Mouse (Mus musculus) neutrophil, adult 5-6 weeks (primary cell): Measurements from ENCODE around the gene Ccnb1. TPM values are rescaled to one million over a fixed set of nuclear protein-coding genes. Genes with fewer than 3 reads are reported as not detected.
"Not testable (repeated sequence)": the region's sequence is repeated elsewhere in the genome, so short reads cannot be mapped to it uniquely, and the experiment has no call there.

Experiments used
- ATAC-seq: fragments of 151-379, 151-347 bp; 2 replicates; pipeline ENCODE4 v1.8.0; 2017; ENCODE audit warnings: mild to moderate bottlenecking, moderate TSS enrichment; ENCODE audit not compliant: insufficient number of reproducible peaks, poor library complexity, low FRiP score, severe bottlenecking; ENCODE audit errors: extremely low read depth
- total RNA-seq: library from RNA; stranded (forward); fragments of 200-1000 nt; gene quantifications from 2 replicates; pipeline ENCODE4 v1.2.3, GENCODE M21; 2017

Gene Ccnb1
- total RNA-seq, 1 experiment from 2014 or later: 2.8 TPM

DNA sequence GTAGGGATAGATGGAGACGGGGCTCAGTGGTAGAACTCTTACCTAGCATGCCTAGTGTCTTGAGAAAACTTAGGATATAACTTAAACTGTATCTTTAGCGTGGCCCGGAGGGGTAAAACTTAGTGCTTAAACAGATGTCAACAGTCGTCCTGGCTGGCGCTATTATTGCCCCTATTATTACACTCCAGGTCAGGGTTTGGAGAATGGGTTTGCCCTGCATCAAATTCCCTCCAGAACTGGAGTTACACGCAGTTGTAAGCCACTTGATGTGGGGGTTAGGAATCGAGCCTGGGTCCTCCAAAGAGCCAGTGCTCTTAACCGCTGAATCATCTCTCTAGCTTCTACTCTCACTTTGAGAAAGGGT, 10.3 kb downstream of the Ccnb1 start:
- ATAC-seq: no peak

DNA sequence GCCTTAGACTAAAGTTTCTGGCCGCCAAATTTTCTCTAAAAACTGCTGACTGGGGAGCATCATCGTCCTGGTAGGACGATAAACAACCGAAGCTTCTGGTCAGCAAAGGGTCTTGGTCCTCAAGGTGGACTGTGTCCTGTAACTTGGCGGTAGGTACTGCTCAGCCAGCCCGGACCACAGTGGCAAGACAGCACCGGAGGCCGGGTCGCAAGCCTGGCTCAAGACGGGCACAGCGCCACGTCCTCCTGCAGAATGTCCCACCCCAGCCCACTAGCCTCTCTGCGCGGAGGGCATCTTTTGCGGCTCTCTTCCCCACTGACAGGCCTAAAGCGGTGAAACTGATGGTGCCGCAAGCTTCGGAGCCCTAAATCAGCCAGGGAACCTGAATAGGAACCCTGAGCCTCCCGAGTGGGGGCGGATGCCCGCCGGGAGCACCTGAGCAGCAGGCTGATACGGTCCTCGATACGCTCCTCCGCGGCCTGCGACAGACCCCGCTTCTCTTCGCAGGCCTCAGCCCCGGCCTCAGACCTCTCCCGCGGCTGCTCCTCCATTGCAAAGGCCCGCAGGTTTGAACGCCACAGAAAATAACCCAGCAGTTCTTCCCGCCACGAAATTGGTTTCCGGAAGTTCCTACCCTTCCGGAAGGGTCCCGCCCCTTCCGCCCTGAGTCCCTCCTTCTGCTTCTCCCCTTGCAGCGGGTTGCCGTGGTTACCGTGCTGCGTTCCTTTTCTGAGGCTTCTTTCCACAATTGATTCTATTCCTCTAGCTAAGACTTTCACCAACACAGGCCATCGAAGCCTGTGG, 10.9 kb downstream of the Ccnb1 start, which contains the start of gene Cenph:
Gene Cenph, minus strand, starts transcription at position 648 of the 804 bp plus-strand sequence.
- peak; percentile 100 for ATAC-seq

DNA sequence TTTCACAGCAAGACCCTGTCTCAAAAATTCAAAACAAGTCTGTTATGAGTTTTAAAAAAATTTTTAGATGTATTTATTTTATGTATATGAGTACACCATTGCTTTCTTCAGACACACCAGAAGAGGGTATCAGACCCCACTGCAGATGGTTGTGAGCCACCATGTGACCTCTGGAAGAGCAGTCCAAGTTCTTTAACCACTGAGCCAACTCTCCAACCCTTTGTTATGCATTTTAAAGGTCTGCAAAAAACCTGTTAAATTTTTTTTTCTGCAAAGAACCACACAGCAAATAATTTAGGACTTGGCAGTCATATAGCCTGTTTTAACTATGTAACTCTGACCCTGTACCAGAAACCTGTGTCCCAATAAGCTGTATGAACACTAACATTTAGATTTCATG, 11.7 kb downstream of the Ccnb1 start:
- ATAC-seq: no peak

DNA sequence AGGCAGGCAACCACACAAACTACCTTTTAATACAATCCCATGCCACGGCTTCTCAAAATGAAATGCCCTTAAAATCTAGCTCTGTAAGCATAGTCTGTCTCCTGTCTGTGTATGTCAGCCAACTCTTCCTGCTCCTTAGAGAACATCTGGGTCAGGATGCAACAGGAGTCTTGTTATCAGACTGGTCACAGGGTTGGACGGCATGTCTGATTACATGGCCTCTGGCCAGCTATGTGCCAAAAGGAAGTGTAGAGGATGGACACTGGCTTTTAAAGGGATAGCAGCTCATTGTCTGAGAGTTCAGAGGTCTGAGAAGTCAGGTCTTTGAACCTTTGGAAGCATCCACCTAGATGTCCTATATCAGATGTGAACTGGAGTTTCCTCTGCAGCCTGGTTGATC, 31.0 kb downstream of the Ccnb1 start:
- ATAC-seq: no peak

DNA sequence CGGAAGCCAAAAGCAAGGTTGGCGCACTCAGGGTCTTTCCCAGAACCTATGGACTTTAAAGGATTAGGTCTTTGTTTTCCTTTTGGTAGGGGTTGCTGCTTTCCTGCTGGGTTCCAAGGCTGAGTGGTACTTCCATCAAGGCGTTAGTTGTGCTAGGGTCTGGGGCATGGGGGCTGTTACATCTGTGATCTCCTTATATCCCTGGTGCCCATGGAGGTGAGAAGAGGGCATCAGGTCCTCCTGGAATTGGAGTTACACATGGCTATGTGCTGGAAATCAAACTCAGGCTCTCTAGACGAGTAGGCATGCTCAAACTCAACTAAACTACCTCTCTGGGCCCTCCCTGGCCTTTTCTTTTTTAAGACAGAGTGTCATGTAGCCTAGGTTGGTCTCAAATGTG, 32.2 kb downstream of the Ccnb1 start:
- ATAC-seq: no peak

DNA sequence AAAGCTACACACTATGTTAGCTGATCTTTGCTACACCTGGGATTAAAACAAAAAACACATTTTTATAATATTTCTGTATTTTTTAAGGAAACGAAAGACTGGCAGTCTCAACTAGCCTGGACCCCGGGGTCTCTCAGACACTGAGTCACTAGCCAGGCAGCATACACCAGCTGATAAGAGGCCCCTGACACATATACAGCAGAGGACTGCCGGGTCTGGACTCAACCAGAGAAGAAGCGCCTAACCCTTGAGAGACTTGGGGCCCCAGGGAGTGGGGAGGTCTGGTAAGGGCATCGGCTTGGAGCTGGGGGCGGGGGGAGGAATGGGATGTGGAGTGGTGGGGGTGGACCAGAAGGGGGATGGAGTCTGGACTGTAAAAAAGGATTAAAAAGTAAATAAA, 33.4 kb downstream of the Ccnb1 start:
- ATAC-seq: no peak

DNA sequence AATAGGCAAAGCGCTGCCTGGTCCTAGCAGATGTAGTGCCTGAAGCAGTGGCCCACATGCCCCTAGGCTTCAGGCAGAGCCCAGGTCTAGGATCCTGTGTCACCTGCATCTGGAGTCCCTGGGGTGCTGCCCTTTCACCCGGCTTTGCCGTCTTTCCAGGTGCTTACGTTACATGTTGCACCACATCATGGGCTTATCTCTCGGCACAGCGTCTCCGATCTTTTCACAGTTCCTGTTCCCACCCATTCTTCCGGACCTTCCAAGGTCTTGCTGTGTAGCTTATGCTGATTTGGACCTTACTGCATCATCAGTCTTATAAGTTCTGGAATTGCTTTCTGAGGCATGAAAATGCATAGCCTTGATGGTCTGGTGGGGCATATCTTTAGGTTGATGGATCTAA, 33.8 kb downstream of the Ccnb1 start:
- no peak for ATAC-seq

DNA sequence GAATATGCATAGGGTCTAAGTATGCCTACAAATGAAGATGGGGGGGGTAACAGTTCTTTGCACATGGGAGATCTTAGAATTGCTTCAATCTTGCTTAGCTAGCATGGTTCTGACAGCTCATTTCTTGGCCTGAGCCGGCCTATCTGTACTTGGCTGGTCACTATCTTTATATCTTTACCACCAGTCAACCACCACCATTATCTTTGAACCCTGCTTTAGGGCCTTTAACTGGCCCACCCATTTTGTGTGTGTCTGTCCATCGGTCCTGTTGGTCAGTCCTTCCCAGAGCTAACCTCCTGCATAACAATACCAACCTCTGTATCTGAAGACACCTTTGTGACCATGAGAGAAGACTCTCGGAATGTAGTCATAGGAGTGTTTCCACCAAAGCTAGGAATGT, 35.0 kb downstream of the Ccnb1 start:
- no peak for ATAC-seq

GRCm38 (mm10) chr13:100750799-100751198, 35.6 kb downstream of the Ccnb1 start:
- ATAC-seq: no peak

DNA sequence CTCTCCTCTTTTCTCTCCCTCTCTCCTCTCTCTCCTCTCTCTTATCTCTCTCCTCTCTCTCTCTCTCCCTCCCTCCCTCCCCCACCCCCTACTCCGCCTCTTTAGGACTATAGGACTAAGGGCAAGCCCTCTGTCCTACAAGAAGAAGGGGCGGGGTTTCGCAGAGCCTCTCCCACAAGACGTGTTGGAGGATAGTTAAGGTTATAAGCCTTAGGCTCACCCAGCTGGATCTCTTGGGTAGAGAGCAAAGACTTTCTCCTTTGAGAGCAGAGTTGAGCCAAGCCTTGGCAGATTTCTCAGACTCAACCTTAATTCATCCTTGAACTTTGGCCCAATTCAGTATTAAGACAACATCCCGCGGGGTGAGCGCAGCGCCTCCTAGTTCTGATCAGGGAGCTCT, 37.7 kb downstream of the Ccnb1 start:
- no peak for ATAC-seq

GRCm38 (mm10) chr13:100746090-100746489, 40.3 kb downstream of the Ccnb1 start:
- ATAC-seq: no peak

DNA sequence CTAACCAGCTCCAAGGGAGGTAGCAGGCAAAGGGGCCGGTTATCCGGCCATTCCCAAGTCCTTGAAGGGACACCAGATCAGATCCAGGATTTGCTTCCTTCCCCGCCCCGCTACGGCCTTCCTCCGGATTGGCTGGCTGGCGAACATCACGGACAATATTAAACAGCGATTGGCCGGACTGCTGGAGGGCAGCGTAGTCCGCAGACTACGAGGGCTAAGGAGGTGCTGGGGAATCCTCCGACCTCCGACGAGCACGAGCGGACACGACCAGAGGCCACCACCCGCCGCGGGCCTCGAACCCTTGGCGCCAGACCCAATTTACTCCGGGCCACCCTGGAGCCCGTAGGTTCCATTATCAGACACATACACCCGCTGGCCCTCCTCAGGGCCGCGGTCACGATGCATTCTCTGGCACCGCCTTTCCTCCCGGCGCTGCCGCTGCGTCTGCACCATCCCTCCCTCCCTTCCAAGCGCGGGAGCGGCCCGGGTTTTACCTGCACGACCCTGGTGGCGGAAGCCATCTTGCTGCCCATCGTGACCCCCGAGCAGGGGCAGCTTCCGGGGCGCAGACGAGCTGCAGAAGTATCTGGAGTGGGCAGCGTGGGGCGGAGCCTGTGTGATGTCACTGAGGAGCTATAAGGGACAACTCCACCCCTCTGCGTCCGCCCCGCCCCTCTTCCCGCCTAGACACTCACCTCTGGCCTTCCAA, 42.2 kb downstream of the Ccnb1 start, which contains the start of gene Mrps36:
Gene Mrps36, minus strand, starts transcription at position 624 of the 709 bp plus-strand sequence.
- peak; percentile 96 for ATAC-seq

DNA sequence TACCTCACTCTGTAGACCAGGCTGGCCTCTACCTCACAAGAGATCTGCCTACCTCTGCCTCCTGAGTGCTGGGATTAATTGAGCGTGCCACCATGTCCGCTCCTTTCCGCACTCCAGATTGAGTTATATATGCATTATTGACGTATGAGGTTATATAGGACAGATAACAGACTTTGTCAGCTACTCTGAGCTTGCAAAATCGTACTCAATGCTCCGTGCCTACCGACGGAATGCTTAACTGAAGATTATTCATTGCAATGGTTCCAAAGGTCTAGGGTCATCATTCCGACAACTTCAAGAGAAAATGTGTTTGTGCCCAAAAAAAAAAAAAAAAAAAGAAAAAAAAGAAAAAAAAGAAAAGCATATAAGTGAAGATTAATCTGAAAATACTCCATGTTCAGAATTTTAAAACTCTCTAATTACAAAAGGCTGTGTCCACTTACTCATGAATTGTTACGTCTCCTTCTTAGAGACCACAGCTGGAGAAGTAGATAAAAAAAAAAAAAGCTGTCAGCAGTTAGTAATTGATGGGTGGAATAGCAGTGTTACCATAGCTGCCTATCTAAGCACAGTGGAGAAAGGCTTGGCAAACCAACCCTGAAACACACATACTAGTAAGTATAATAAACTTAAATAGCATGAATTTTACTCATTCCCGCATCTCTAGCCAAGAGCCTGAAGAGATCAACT, 42.9 kb downstream of the Ccnb1 start:
- no peak for ATAC-seq

GRCm38 (mm10) chr13:100742831-100743230, 43.5 kb downstream of the Ccnb1 start:
- ATAC-seq: no peak

DNA sequence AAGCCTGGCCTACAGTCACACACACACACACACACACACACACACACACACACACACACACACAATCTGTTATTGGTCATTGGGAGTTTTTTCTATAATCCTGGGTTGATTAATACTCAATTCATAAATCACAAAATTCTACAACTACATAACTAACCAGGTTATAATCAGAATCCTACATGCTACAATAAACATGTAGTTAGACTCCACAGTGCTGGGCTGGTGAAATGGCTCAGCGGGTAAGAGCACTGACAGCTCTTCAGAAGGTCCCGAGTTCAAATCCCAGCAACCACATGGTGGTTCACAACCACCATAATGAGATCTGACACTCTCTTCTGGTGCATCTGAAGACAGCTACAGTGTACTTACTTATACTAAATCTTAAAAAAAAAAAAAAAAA, 53.6 kb downstream of the Ccnb1 start:
- ATAC-seq: no peak

- ATAC-seq: not testable (repeated sequence)
Observed at GRCm38 (mm10) chr13:100731462-100732046, 54.8 kb downstream of the Ccnb1 start.

GRCm38 (mm10) chr13:100730861-100731176, 55.6 kb downstream of the Ccnb1 start, which contains the start of gene Cdk7:
TSS of gene Cdk7 (minus strand) at chr13:100730939.
- peak; percentile 100 for ATAC-seq

DNA sequence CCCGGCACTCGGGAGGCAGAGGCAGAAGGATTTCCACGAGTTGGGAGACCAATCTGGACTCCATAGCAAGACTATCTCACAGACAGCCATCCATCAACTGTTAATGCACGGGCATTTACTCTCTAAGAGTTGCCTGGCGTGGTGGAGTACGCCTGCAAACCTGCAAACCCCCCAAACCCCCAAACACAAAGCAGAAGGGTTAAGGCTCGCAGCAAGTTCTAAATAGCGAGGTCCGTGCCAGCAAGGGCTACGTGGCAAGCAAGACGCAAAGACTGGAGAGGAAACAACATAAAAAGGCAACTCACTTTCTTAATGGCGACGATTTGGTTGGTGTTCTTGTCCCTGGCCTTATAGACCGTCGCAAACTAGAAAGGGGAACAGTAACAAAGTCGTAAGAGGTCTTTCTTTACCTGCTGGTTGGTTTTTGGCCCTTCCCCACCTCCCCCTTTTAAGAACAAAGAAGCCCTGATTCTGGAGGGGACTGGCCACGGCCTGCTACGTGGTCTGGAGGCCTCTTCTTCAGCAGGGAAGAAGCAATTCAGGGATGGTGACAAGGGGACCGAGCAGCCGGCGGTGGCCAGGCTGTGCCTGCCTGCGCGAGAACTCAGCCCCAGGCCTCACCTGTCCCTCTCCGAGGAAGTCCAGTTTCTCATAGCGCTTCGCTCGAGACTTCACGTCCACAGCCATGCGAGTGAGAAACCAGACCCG, 56.1 kb downstream of the Ccnb1 start:
- peak; percentile 34 for ATAC-seq
